ENCODE assay signal across 25 mouse cellular contexts in the genomic region with DNA sequence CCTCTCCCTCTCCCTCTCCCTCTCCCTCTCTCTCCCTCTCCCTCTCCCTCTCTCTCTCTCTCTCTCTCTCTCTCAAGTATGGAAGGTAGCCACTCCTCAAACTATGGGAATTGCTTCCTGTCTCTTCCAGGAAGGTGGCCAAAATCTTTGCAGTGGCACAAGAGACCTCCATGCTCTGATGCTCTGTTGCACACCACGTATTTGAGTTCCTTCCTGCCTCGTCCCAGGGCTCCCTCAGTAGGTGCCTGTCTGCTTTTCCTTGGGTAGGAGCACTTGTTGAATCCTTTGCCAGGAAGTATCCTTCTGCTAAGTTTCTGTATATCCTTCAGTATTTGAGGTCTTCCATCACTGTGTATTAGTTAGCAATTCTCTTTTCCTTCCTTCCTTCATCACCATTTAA.
DNase-seq lines count a peak whose midpoint lies in the region; ATAC-seq and TF ChIP-seq lines count a peak whose summit lies in the region.
"Had no signal": no experiment of that assay in that cellular context is flagged by ENCODE, and none has a peak within 500 bp of the region (broad histone marks: within the 10 kb centered on the region; RNA-seq: fewer than 3 reads in every experiment).

No protein-coding gene starts in this region.

- 0 out of 2 replicates have a peak, but pooled peaks have one; percentile 40 for ATAC-seq in kidney, embryonic 14.5 days (ENCODE audit: low FRiP score, low TSS enrichment)
- peak; percentile 43; the same call in 1 of the 2 replicates for ATAC-seq in kidney, postnatal 0 days (replicated peaks; ENCODE audit: low FRiP score, low read depth)
- no peak for ATAC-seq in liver, embryonic 11.5 days (replicated peaks; ENCODE audit: low FRiP score)
- ATAC-seq: activated CD4-positive, CD25-positive, alpha-beta regulatory T cell, adult 4 months; CD4-positive, CD25-positive, alpha-beta regulatory T cell, adult 4 months; forebrain, embryonic 16.5 days had no signal

- no peak overlapping the region for H3K4me2 ChIP-seq in kidney, embryonic 14.5 days (replicated peaks; ENCODE audit: low read depth, low read length)
- H3K4me2 ChIP-seq in kidney, postnatal 0 days (ENCODE audit: low read length): no peak overlapping the region
- H3K4me2 ChIP-seq in liver, embryonic 11.5 days: no peak overlapping the region
- H3K4me2 ChIP-seq: embryonic facial prominence, embryonic 13.5 days; forebrain, embryonic 12.5 days; heart, embryonic 11.5 days; heart, embryonic 15.5 days; hindbrain, embryonic 14.5 days had no signal

- WGBS in kidney, embryonic 14.5 days: 21% methylated on average over 2 of the region's 2 CpGs
- WGBS in kidney, postnatal 0 days: 17% methylated on average over 2 of the region's 2 CpGs
- 52% methylated on average over 2 of the region's 2 CpGs for WGBS in liver, embryonic 11.5 days

- no peaks in the 10 kb centered on the region for H3K9me3 ChIP-seq in kidney, embryonic 14.5 days (ENCODE audit: control insufficient read depth, low read length)
- H3K9me3 ChIP-seq in kidney, postnatal 0 days (replicated peaks; ENCODE audit: low read length): no peaks in the 10 kb centered on the region
- no peaks in the 10 kb centered on the region for H3K9me3 ChIP-seq in liver, embryonic 11.5 days (ENCODE audit: control insufficient read depth, low read length)
- H3K9me3 ChIP-seq: embryonic facial prominence, embryonic 13.5 days; forebrain, embryonic 12.5 days; G1E; heart, embryonic 15.5 days; hindbrain, embryonic 10.5 days had no signal

- peak; percentile 23 for DNase-seq in heart, adult 11 months
- no peak for DNase-seq in heart, postnatal 36 days
- DNase-seq in kidney, postnatal 25 days: no peak
- peak; percentile 40 for DNase-seq in kidney, postnatal 0 days (ENCODE audit: low spot score)
- no peak for DNase-seq in lung, postnatal 10 days
- DNase-seq in liver, embryonic 11.5 days (ENCODE audit: low spot score): no peak
- DNase-seq: adrenal gland, postnatal 14 days; B cell, adult 2 months; cerebellum, adult 11-12 months; cerebellum, adult 9-11 months; cerebellum, postnatal 36 days; gastrocnemius, postnatal 10 days; heart, adult 2 months; heart, postnatal 14 days had no signal

- no peaks in the 10 kb centered on the region for H3K36me3 ChIP-seq in kidney, embryonic 14.5 days (ENCODE audit: control insufficient read depth, insufficient read depth, low read length)
- no peaks in the 10 kb centered on the region for H3K36me3 ChIP-seq in kidney, postnatal 0 days (ENCODE audit: insufficient read depth, low read length)
- H3K36me3 ChIP-seq in liver, embryonic 11.5 days (ENCODE audit: control insufficient read depth, insufficient read depth, low read length): no peaks in the 10 kb centered on the region
- H3K36me3 ChIP-seq: embryonic facial prominence, embryonic 13.5 days; forebrain, embryonic 12.5 days; G1E; heart, embryonic 15.5 days; hindbrain, embryonic 10.5 days had no signal

- 0 out of 2 replicates have a peak, but pooled peaks cover 3% of the 10 kb centered on the region for H3K4me1 ChIP-seq in kidney, embryonic 14.5 days (ENCODE audit: control insufficient read depth, insufficient read depth, low read length)
- no peaks in the 10 kb centered on the region for H3K4me1 ChIP-seq in kidney, postnatal 0 days (replicated peaks; ENCODE audit: insufficient read depth, low read length)
- H3K4me1 ChIP-seq in liver, embryonic 11.5 days (replicated peaks; ENCODE audit: control insufficient read depth, insufficient read depth, low read length): no peaks in the 10 kb centered on the region
- H3K4me1 ChIP-seq: heart, embryonic 15.5 days had no signal

- H3K4me3 ChIP-seq in kidney, embryonic 14.5 days (ENCODE audit: low read length): no peak overlapping the region
- H3K4me3 ChIP-seq in kidney, postnatal 0 days (replicated peaks; ENCODE audit: low read depth, low read length): no peak overlapping the region
- no peak overlapping the region for H3K4me3 ChIP-seq in liver, embryonic 11.5 days (ENCODE audit: low read depth, low read length)
- H3K4me3 ChIP-seq: embryonic facial prominence, embryonic 13.5 days; forebrain, embryonic 12.5 days; heart, adult 2 months; heart, embryonic 15.5 days; hindbrain, embryonic 10.5 days had no signal

- intact Hi-C loops in heart, postnatal 36 days (cut with DNase I): no loop called here

- no peak overlapping the region for H3K27ac ChIP-seq in kidney, embryonic 14.5 days (ENCODE audit: low read depth, low read length)
- H3K27ac ChIP-seq in kidney, postnatal 0 days: no peak overlapping the region
- no peak overlapping the region for H3K27ac ChIP-seq in liver, embryonic 11.5 days (ENCODE audit: low read depth, low read length)
- H3K27ac ChIP-seq: embryonic facial prominence, embryonic 13.5 days; forebrain, embryonic 12.5 days; heart, adult 2 months; heart, embryonic 15.5 days; hindbrain, embryonic 10.5 days; hindbrain, embryonic 14.5 days had no signal

- H3K9ac ChIP-seq in kidney, embryonic 14.5 days (ENCODE audit: low read depth, low read length): no peak overlapping the region
- no peak overlapping the region for H3K9ac ChIP-seq in kidney, postnatal 0 days (ENCODE audit: low read depth, low read length)
- H3K9ac ChIP-seq in liver, embryonic 11.5 days (ENCODE audit: low read depth, low read length): no peak overlapping the region
- H3K9ac ChIP-seq: embryonic facial prominence, embryonic 13.5 days; forebrain, embryonic 12.5 days; heart, embryonic 15.5 days; hindbrain, embryonic 14.5 days had no signal

- no peaks in the 10 kb centered on the region for H3K27me3 ChIP-seq in kidney, embryonic 14.5 days (ENCODE audit: control insufficient read depth, insufficient read depth, low read length)
- no peaks in the 10 kb centered on the region for H3K27me3 ChIP-seq in kidney, postnatal 0 days (ENCODE audit: insufficient read depth, low read length)
- H3K27me3 ChIP-seq in liver, embryonic 11.5 days (replicated peaks; ENCODE audit: control insufficient read depth, insufficient read depth, low read length): no peaks in the 10 kb centered on the region
- H3K27me3 ChIP-seq: embryonic facial prominence, embryonic 13.5 days; forebrain, embryonic 12.5 days; heart, embryonic 15.5 days had no signal

- no peak for TF ChIP-seq CTCF in kidney, postnatal 0 days (IDR thresholded peaks at IDR 0.05; ENCODE audit: low read depth)

Comparison
In these comparisons a context has a peak if more than half of its experiments do, and no peak if none do; other contexts are left out.
1. DNase-seq: peak in heart, adult 11 months (single experiment) and kidney, postnatal 0 days (single experiment); none in heart, postnatal 36 days (0 of 2), kidney, postnatal 25 days (0 of 2), lung, postnatal 10 days (single experiment) and liver, embryonic 11.5 days (single experiment).